Mouse (Mus musculus) heart, postnatal 0 days (tissue): Measurements from ENCODE around the gene Dnajc13.

Experiments
- CTCF ChIP-seq: IDR thresholded peaks from 2 replicates; pipeline ENCODE4 v1.5.1; 2016; ENCODE audit warnings: antibody characterized with exemption, control low read depth, low read depth
- EP300 ChIP-seq: IDR thresholded peaks from 2 replicates; pipeline ENCODE4 v1.6.1; 2016; ENCODE audit warnings: antibody characterized with exemption, low read depth

DNA sequence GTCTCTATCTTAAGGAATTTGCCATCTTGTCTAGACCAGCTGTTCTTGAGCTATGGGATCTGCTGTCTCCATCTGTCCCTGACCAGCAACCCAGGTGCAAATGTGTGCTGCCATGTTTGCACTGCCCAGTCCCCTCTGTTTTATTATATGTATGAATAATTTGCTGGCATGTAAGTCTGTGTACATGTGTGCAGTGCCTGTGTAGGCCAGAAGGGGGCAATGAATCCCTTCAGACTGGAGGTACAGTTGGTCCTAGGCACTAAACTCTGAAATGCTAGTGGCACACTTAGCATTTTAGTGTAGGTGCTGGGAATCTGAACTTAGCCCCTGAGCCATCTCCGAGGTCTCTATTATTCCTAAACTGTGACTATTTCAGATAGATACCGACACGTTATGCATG lies 58.9 kb downstream of the Dnajc13 start:
- TF ChIP-seq CTCF: peak; percentile 63
- TF ChIP-seq EP300: no peak
